Mouse (Mus musculus) liver, postnatal 0 days (tissue): ENCODE results near the gene Mettl26. TPM values are rescaled to one million over a fixed set of nuclear protein-coding genes. Genes with fewer than 3 reads are reported as not detected.

Source experiments
- ATAC-seq: fragments of 200-750 bp; cut with Nextera tagmentation; 2 replicates; pipeline ENCODE4 v1.8.0; 2017; ENCODE audit warnings: mild to moderate bottlenecking, moderate library complexity
- DNase-seq: peaks from one replicate; pipeline ENCODE4 v3.0.0-alpha.2; 2016
- H3K27ac ChIP-seq: fragments of 300-500 bp; sonication (generic); 2 replicates; pipeline ENCODE4 v1.5.1; 2014; ENCODE audit warnings: antibody characterized with exemption, moderate library complexity, mild to moderate bottlenecking, low read depth
- H3K27me3 ChIP-seq: fragments of 300-500 bp; sonication (generic); 2 replicates; pipeline ENCODE4 v1.6.1; 2014; ENCODE audit warnings: low read length, control low read depth, mixed read lengths; ENCODE audit not compliant: insufficient read depth
- H3K36me3 ChIP-seq: fragments of 300-500 bp; sonication (generic); replicated peaks from 2 replicates; pipeline ENCODE4 v1.6.1; 2014; ENCODE audit warnings: mild to moderate bottlenecking, control low read depth, low read length, moderate library complexity, mixed read lengths; ENCODE audit not compliant: insufficient read depth
- H3K4me1 ChIP-seq: fragments of 300-500 bp; sonication (generic); 2 replicates; pipeline ENCODE4 v1.6.1; 2014; ENCODE audit warnings: antibody characterized with exemption, mild to moderate bottlenecking, control low read depth; ENCODE audit not compliant: insufficient read depth
- H3K4me2 ChIP-seq: fragments of 300-500 bp; sonication (generic); 2 replicates; pipeline ENCODE4 v1.6.1; 2014; ENCODE audit warnings: low read depth, mild to moderate bottlenecking, low read length, moderate library complexity, mixed read lengths
- H3K4me3 ChIP-seq: fragments of 300-500 bp; sonication (generic); 2 replicates; pipeline ENCODE4 v1.5.1; 2014; ENCODE audit warnings: low read depth, low read length
- H3K9ac ChIP-seq: fragments of 300-500 bp; sonication (generic); replicated peaks from 2 replicates; pipeline ENCODE4 v1.6.1; 2014; ENCODE audit warnings: mild to moderate bottlenecking, moderate library complexity
- H3K9me3 ChIP-seq: fragments of 300-500 bp; sonication (generic); 2 replicates; pipeline ENCODE4 v1.6.1; 2016; ENCODE audit warnings: mild to moderate bottlenecking, control low read depth, low read length, mixed read lengths
- CTCF ChIP-seq: sonication (generic); IDR thresholded peaks from 2 replicates; pipeline ENCODE4 v1.5.1; 2016; ENCODE audit warnings: antibody characterized with exemption, low read depth
- EP300 ChIP-seq: IDR thresholded peaks from 2 replicates; pipeline ENCODE4 v1.6.1; 2016; ENCODE audit warnings: antibody characterized with exemption, low read depth, mild to moderate bottlenecking
- WGBS: fragments of 180-500 bp; shearing (Covaris S2); extraction: QIAGEN DNeasy Blood & Tissue Kit; methylation state at CpG from one replicate; pipeline ENCODE4 v1.1.7; 2014; ENCODE audit not compliant: insufficient replicate concordance; 5-methylcytosine and 5-hydroxymethylcytosine counted together
- polyA plus RNA-seq: library from polyadenylated mRNA; unstranded; fragments of >200 nt; fragmentation: Nextera tagmentation; extraction: Ambion mirVana; gene quantifications from 2 replicates; pipeline ENCODE4 v1.2.1, GENCODE M21; 2015

The Mettl26 gene
- polyA plus RNA-seq, 1 experiment from 2014 or later = 72.5 TPM

DNA sequence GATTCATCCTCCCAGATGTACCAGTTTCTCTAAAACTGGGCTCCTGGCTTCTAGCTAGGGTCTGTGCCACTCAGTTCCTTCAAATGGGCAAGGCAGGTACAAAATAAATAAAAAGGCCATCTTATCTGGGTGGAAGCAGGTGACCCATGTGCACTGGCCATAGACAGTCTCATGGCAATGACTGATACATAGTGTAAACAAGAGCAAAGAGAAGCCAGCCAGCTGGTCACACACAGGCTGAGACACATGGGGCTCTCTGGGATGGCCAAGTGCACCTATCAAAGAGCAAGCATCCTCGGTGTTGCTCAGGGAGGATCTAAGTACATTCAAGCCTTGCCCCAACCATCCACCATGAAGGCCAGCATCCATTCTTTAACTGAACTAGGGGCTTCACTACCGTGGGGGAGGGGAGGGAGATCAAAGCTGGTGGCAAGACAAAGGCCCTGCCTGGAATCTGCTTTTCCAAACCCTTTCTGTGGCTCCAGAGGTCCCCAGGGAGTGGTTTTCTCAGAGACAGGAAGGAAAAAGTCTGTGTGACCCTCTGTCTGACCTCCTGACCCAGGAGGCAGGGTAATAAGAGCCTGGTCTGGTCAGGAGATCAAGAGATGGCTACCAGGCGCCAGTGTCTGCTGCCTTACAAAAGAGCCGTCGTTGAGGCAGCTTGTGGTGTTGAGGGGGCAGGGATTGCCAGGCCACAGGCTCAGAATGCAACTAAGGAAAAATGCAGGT, 6.2 kb downstream of the Mettl26 start:
- H3K9ac ChIP-seq = no peak overlapping the region
- peak overlapping the region; percentile 7; the same call in 1 of the 2 replicates for H3K27ac ChIP-seq
- H3K4me3 ChIP-seq = no peak overlapping the region
- TF ChIP-seq EP300 = no peak
- no peak for TF ChIP-seq CTCF
- peaks cover 23% of the 10 kb centered on the region for H3K36me3 ChIP-seq
- peaks cover 24% of the 10 kb centered on the region for H3K4me1 ChIP-seq
- no peaks in the 10 kb centered on the region for H3K27me3 ChIP-seq
- no peaks in the 10 kb centered on the region for H3K9me3 ChIP-seq
- WGBS = 42% methylated on average over 5 of the region's 5 CpGs
- no peak overlapping the region for H3K4me2 ChIP-seq
- 0 out of 2 replicates have a peak, but pooled peaks have one; percentile 19 for ATAC-seq
- DNase-seq = no peak

DNA sequence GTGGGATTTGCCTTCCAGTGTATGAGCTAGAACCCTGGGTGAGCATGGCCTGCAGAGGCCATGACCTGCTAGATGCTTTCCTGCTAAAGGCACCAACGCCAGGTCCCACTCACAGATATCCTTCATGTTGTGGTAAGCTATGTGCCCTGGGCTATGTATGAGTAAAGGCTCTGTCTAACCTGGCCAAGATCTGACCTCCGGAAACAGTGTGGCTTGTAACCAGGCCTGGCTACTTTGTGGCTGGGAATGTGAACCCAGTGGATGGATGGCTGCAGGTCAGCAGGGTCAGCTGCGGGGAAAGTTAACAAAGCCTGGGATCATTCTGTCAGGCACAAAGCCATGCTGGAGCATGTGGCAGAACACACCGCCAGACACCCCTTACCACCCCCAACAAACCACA, 6.8 kb downstream of the Mettl26 start:
- H3K4me1 ChIP-seq = peaks cover 21% of the 10 kb centered on the region
- WGBS = 66% methylated on average over 4 of the region's 4 CpGs

DNA sequence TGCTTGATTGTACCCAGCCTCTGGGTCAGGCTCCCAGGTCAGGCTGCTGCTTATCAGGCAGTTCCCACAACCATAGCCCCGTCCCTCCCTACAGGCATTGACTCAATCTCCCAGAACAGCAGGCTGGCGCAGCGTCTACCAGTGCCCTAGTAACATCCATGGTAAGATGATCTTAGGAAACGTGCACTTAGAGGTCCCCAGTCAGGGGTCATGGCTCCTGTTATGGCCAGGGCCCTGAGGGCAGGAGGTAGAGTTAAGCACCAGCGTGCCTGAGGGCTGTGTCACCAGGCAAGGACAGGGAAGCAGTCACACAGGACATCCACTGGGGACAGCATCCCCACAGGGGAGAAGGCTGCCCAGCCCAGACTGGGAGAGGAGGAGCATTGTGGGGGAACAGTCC, 7.4 kb downstream of the Mettl26 start:
- peaks cover 17% of the 10 kb centered on the region for H3K4me1 ChIP-seq
- H3K36me3 ChIP-seq = peaks cover 23% of the 10 kb centered on the region
- ATAC-seq (peak; percentile 9; the same call in 1 of the 2 replicates), DNase-seq (no peak)
- H3K9me3 ChIP-seq = no peaks in the 10 kb centered on the region
- H3K4me2 ChIP-seq = no peak overlapping the region
- H3K27ac ChIP-seq = no peak overlapping the region
- no peak overlapping the region for H3K9ac ChIP-seq
- TF ChIP-seq CTCF (peak; percentile 31; the same call in 1 of the 2 replicates), EP300 (no peak)
- WGBS = 53% methylated on average over 5 of the region's 5 CpGs
- no peaks in the 10 kb centered on the region for H3K27me3 ChIP-seq
- H3K4me3 ChIP-seq = no peak overlapping the region

More for the DNA sequence above, 6.8 kb downstream of the Mettl26 start:
- no peaks in the 10 kb centered on the region for H3K27me3 ChIP-seq
- no peaks in the 10 kb centered on the region for H3K9me3 ChIP-seq
- H3K9ac ChIP-seq = no peak overlapping the region
- DNase-seq (no peak), ATAC-seq (no peak)
- no peak overlapping the region for H3K27ac ChIP-seq
- peaks cover 23% of the 10 kb centered on the region for H3K36me3 ChIP-seq
- H3K4me3 ChIP-seq = no peak overlapping the region
- no peak overlapping the region for H3K4me2 ChIP-seq
- TF ChIP-seq CTCF (no peak), EP300 (no peak)

DNA sequence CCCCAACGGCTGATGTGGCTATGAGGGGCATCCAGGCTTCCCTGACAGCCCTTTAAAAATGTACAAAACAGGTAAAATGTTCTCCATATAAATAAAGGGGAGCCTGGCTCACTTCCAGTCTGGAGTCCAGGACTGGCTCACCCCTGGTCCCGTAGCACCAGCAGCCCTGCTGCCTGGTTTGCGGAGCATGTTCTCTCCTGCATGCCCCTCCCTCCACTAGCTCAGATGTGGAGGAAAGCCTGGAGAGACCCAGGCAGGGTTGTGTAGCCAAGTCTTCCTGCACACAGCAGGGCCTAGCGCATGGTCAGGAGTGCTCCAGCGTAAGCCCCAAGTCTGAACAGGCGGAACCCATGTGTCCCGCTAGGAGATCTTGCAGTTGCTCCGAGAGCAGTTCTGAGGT, 8.4 kb downstream of the Mettl26 start:
- H3K4me3 ChIP-seq = no peak overlapping the region

DNA sequence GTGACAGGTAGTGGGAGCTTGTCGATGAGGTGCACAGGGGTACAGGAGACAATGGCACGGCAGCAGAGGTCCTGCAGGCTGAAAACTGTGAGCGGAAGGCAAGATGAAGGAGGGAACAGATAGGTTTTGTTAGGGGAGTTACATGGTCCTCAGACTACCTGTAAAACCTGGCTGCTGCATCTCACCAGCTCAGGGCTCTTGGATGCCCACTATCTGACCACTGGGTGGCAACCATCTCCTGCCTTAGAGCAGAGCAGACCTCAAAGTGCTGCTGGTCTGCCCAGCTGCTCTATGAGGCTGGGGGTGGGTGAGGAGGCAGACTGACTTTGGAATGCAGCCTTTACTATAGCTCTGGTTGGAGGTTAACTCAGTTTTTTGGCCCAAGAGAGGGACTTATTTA, 8.9 kb downstream of the Mettl26 start:
- H3K4me3 ChIP-seq = no peak overlapping the region
- 89% methylated on average over 3 of the region's 3 CpGs for WGBS
- H3K36me3 ChIP-seq = peaks cover 24% of the 10 kb centered on the region
- H3K4me2 ChIP-seq = no peak overlapping the region
- DNase-seq = no peak
- H3K4me1 ChIP-seq = peaks cover 17% of the 10 kb centered on the region
- TF ChIP-seq CTCF (peak; percentile 23), EP300 (no peak)
- no peaks in the 10 kb centered on the region for H3K27me3 ChIP-seq
- H3K9me3 ChIP-seq = no peaks in the 10 kb centered on the region
- no peak overlapping the region for H3K27ac ChIP-seq
- no peak overlapping the region for H3K9ac ChIP-seq
- no peak for ATAC-seq

More for the DNA sequence above, 8.4 kb downstream of the Mettl26 start:
- Histone ChIP-seq H3K9me3 (no peaks in the 10 kb centered on the region), H3K27ac (no peak overlapping the region), H3K36me3 (peaks cover 30% of the 10 kb centered on the region), H3K27me3 (no peaks in the 10 kb centered on the region), H3K4me2 (no peak overlapping the region), H3K9ac (no peak overlapping the region), H3K4me1 (peaks cover 17% of the 10 kb centered on the region)
- no peak for DNase-seq
- 87% methylated on average over 8 of the region's 8 CpGs for WGBS
- no peak for ATAC-seq
- TF ChIP-seq CTCF (no peak), EP300 (no peak)

DNA sequence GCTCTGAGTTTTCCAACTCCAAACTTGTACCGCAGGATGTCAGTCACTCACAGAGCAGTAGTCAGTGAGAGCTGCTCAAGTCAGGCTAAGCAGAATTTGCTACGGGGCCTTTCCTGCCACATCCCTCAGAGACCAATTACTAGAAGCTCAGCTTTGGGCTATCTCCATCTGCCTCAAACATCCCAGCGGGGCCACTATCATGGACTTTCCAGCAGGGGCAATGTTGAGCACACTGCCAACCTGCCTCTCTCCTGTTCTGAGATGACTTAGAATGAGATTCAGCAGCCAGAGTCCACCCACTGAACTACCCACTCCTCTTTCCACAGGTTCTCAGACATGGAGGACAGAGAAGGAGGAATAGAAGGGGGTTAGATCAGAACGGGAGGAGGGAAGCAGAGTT, 10.8 kb downstream of the Mettl26 start:
- peaks cover 26% of the 10 kb centered on the region for H3K36me3 ChIP-seq
- WGBS = 66% methylated on average over 4 of the region's 4 CpGs

DNA sequence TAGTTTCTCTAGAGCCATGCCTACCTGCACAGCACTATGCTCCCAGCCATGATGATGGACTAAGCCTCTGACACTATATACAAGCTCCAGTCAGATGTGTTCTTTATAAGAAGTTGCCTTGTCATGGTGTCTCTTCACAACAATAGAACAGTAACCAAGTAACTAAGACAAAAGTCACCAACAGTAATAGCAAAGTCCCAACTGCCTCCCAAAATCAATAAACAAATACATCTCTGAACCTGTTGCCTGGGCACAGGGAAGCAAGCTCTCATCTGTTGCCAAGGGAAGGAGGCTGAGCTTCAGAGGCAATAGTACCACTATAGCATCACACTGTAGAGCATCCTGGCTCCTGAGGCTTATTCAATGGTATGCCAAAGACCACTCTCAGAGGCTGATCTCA, 11.9 kb downstream of the Mettl26 start:
- Histone ChIP-seq H3K4me2 (no peak overlapping the region), H3K9me3 (no peaks in the 10 kb centered on the region), H3K27ac (peak overlapping the region; percentile 69), H3K4me3 (no peak overlapping the region), H3K36me3 (peaks cover 26% of the 10 kb centered on the region), H3K9ac (no peak overlapping the region), H3K4me1 (peaks cover 6% of the 10 kb centered on the region), H3K27me3 (no peaks in the 10 kb centered on the region)
- ATAC-seq (peak; percentile 78), DNase-seq (no peak)
- peak; percentile 10; the same call in 1 of the 2 replicates for TF ChIP-seq EP300
- TF ChIP-seq CTCF = no peak

More for the DNA sequence above, 10.8 kb downstream of the Mettl26 start:
- ATAC-seq (no peak), DNase-seq (no peak)
- TF ChIP-seq CTCF = peak; percentile 70
- TF ChIP-seq EP300 = no peak
- Histone ChIP-seq H3K9me3 (no peaks in the 10 kb centered on the region), H3K4me2 (no peak overlapping the region), H3K9ac (no peak overlapping the region), H3K4me3 (no peak overlapping the region), H3K4me1 (peaks cover 10% of the 10 kb centered on the region), H3K27ac (no peak overlapping the region), H3K27me3 (no peaks in the 10 kb centered on the region)
